Mouse (Mus musculus) gastrocnemius, postnatal 36 days (tissue): ENCODE data around the gene Vps13d. TPM values are rescaled to one million over a fixed set of nuclear protein-coding genes. Genes with fewer than 3 reads are reported as not detected.

Source experiments
- DNase-seq, 2 experiments: peaks; one replicate each; pipeline ENCODE4 v3.0.0; 2022
- intact Hi-C: fragments of 180-260 bp; cut with DNase I; formaldehyde crosslinking; loops from one replicate; pipeline ENCODE4 v1.15.1; 2025
- total RNA-seq, 2 experiments: library from RNA; stranded (reverse); gene quantifications; 2 replicates each; pipeline ENCODE4 v1.2.3; 2021

The Vps13d gene
- total RNA-seq, 2 experiments from 2014 or later, result 28.4 to 31.1 TPM

GRCm38 (mm10) chr4:144957186-144957585, 237.6 kb downstream of the Vps13d start:
- DNase-seq, result no peak

GRCm38 (mm10) chr4:144956293-144956692, 238.5 kb downstream of the Vps13d start:
- DNase-seq, result no peak
- intact Hi-C loops, result no loop called here

More at GRCm38 (mm10) chr4:144957186-144957585, 237.6 kb downstream of the Vps13d start:
- intact Hi-C loops, result no loop called here

GRCm38 (mm10) chr4:144955863-144956262, 238.9 kb downstream of the Vps13d start:
- intact Hi-C loops, result no loop called here
- no peak for DNase-seq

- intact Hi-C loops, result loop anchor here (5.0 kb wide), 1 partner anchor 69 kb away; no protein-coding TSS in a partner anchor
- DNase-seq, result no peak
Observed at GRCm38 (mm10) chr4:144953421-144953820, 241.4 kb downstream of the Vps13d start.

GRCm38 (mm10) chr4:144951859-144952258, 242.9 kb downstream of the Vps13d start:
- intact Hi-C loops, result loop anchor here (5.0 kb wide), 1 partner anchor 70 kb away; no protein-coding TSS in a partner anchor
- DNase-seq, result no peak

- no peak for DNase-seq
- intact Hi-C loops, result loop anchor here (5.0 kb wide), 1 partner anchor 71 kb away; no protein-coding TSS in a partner anchor
Observed at GRCm38 (mm10) chr4:144950883-144951282, 243.9 kb downstream of the Vps13d start.

- intact Hi-C loops, result loop anchor here (5.0 kb wide), 1 partner anchor 72 kb away; no protein-coding TSS in a partner anchor
- no peak for DNase-seq
Observed at GRCm38 (mm10) chr4:144950327-144950711, 244.5 kb downstream of the Vps13d start.

- intact Hi-C loops, result loop anchor here (5.0 kb wide), 1 partner anchor 73 kb away; no protein-coding TSS in a partner anchor
- peak; percentile 75 to 76 for DNase-seq
Observed at GRCm38 (mm10) chr4:144949441-144950326, 245.1 kb downstream of the Vps13d start.

GRCm38 (mm10) chr4:144947738-144948390, 246.9 kb downstream of the Vps13d start:
- DNase-seq, result peak; percentile 58 to 75

GRCm38 (mm10) chr4:144943273-144943672, 251.5 kb downstream of the Vps13d start:
- DNase-seq, result no peak
- intact Hi-C loops, result loop anchor here (5.0 kb wide), 1 partner anchor 41 kb away; no protein-coding TSS in a partner anchor

More at GRCm38 (mm10) chr4:144947738-144948390, 246.9 kb downstream of the Vps13d start:
- intact Hi-C loops, result no loop called here

GRCm38 (mm10) chr4:144942433-144942832, 252.4 kb downstream of the Vps13d start:
- intact Hi-C loops, result loop anchor here (5.0 kb wide), 1 partner anchor 40 kb away; no protein-coding TSS in a partner anchor
- DNase-seq, result no peak

GRCm38 (mm10) chr4:144940796-144941462, 253.9 kb downstream of the Vps13d start:
- no peak for DNase-seq
- intact Hi-C loops, result loop anchor here (5.0 kb wide), 1 partner anchor 39 kb away; no protein-coding TSS in a partner anchor

GRCm38 (mm10) chr4:144939847-144940411, 254.9 kb downstream of the Vps13d start:
- intact Hi-C loops, result loop anchor here (5.0 kb wide), 1 partner anchor 38 kb away; no protein-coding TSS in a partner anchor
- no peak for DNase-seq

GRCm38 (mm10) chr4:144936563-144937154, 258.1 kb downstream of the Vps13d start:
- DNase-seq, result no peak
- intact Hi-C loops, result no loop called here

GRCm38 (mm10) chr4:144934501-144934900, 260.3 kb downstream of the Vps13d start:
- DNase-seq, result no peak
- intact Hi-C loops, result no loop called here

GRCm38 (mm10) chr4:144931167-144931566, 263.6 kb downstream of the Vps13d start:
- no peak for DNase-seq
- intact Hi-C loops, result no loop called here

- intact Hi-C loops, result no loop called here
- peak; percentile 68 to 82 for DNase-seq
Observed at GRCm38 (mm10) chr4:144930366-144930765, 264.4 kb downstream of the Vps13d start.

GRCm38 (mm10) chr4:144929811-144930221, 265.0 kb downstream of the Vps13d start:
- intact Hi-C loops, result no loop called here
- peak; percentile 57 to 59 for DNase-seq

GRCm38 (mm10) chr4:144928693-144929436, 265.9 kb downstream of the Vps13d start:
- no peak for DNase-seq
- intact Hi-C loops, result no loop called here
